Mouse (Mus musculus): Measurements from ENCODE around the gene Vmn1r128. TPM values are rescaled to one million over a fixed set of nuclear protein-coding genes. Genes with fewer than 3 reads are reported as not detected.
"Not testable (repeated sequence)": the region's sequence is repeated elsewhere in the genome, so short reads cannot be mapped to it uniquely, and the experiment has no call there.

Gene Vmn1r128
- polyA plus RNA-seq (2012; rRNA removed): not detected in 2 replicates

- H3K27me3 ChIP-seq (ENCODE audit: control insufficient read depth, insufficient read depth, low read length); H3K4me3 ChIP-seq (ENCODE audit: extremely low read depth, insufficient read depth, insufficient read length); H3K27ac ChIP-seq (ENCODE audit: insufficient read depth, low read length); H3K4me1 ChIP-seq (ENCODE audit: control insufficient read depth, insufficient read depth, insufficient read length); DNase-seq (ENCODE audit: low read depth in 1 of 2, low spot score in 2 of 2); H3K36me3 ChIP-seq (ENCODE audit: control insufficient read depth, insufficient read depth, low read length): not testable (repeated sequence)
- 76% methylated on average over 1 of the region's 1 CpGs for WGBS
These were observed at the start of gene Vmn1r128 for GRCm38 (mm10) chr7:21349073-21349472. Gene Vmn1r128 (plus strand): TSS chr7:21349373.

- DNase-seq (ENCODE audit: low read depth in 1 of 2, low spot score in 2 of 2); H3K36me3 ChIP-seq (ENCODE audit: control insufficient read depth, insufficient read depth, low read length); H3K4me1 ChIP-seq (ENCODE audit: control insufficient read depth, insufficient read depth, insufficient read length); H3K27ac ChIP-seq (ENCODE audit: insufficient read depth, low read length); H3K27me3 ChIP-seq (ENCODE audit: control insufficient read depth, insufficient read depth, low read length); H3K4me3 ChIP-seq (ENCODE audit: extremely low read depth, insufficient read depth, insufficient read length): not testable (repeated sequence)
- no CpG with 5 or more reads among the region's 5 CpGs for WGBS
These were observed 47.8 kb upstream of the Vmn1r128 start, which contains the start of gene Vmn1r126 for GRCm38 (mm10) chr7:21301367-21301766. Gene Vmn1r126 (minus strand): TSS chr7:21301467.

GRCm38 (mm10) chr7:21319761-21320160, 29.4 kb upstream of the Vmn1r128 start, which contains the start of gene Vmn1r127:
Gene Vmn1r127 (minus strand): TSS chr7:21319861.
- no CpG with 5 or more reads among the region's 3 CpGs for WGBS
- H3K4me3 ChIP-seq (ENCODE audit: extremely low read depth, insufficient read depth, insufficient read length); H3K4me1 ChIP-seq (ENCODE audit: control insufficient read depth, insufficient read depth, insufficient read length); DNase-seq (ENCODE audit: low read depth in 1 of 2, low spot score in 2 of 2); H3K27ac ChIP-seq (ENCODE audit: insufficient read depth, low read length); H3K27me3 ChIP-seq (ENCODE audit: control insufficient read depth, insufficient read depth, low read length); H3K36me3 ChIP-seq (ENCODE audit: control insufficient read depth, insufficient read depth, low read length): not testable (repeated sequence)

GRCm38 (mm10) chr7:21361191-21361590, 12.0 kb downstream of the Vmn1r128 start, which contains the start of gene Vmn1r129:
Gene Vmn1r129 (minus strand): TSS chr7:21361291.
- WGBS: no CpG with 5 or more reads among the region's 1 CpGs
- not testable (repeated sequence) for H3K4me3 ChIP-seq (ENCODE audit: extremely low read depth, insufficient read depth, insufficient read length); H3K27me3 ChIP-seq (ENCODE audit: control insufficient read depth, insufficient read depth, low read length); DNase-seq (ENCODE audit: low read depth in 1 of 2, low spot score in 2 of 2); H3K4me1 ChIP-seq (ENCODE audit: control insufficient read depth, insufficient read depth, insufficient read length); H3K36me3 ChIP-seq (ENCODE audit: control insufficient read depth, insufficient read depth, low read length); H3K27ac ChIP-seq (ENCODE audit: insufficient read depth, low read length)

Other genes starting within 250 kb of the Vmn1r128 start
- gene Vmn1r122, start 215.2 kb upstream of the Vmn1r128 start, polyA plus RNA-seq (2012; rRNA removed): not detected in 2 replicates
- not detected in 2 replicates for gene Vmn1r123, start 187.2 kb upstream of the Vmn1r128 start, polyA plus RNA-seq (2012; rRNA removed)
- gene Gm5157, start 158.9 kb upstream of the Vmn1r128 start, polyA plus RNA-seq (2012; rRNA removed): not detected in 2 replicates
- gene Vmn1r124, start 88.8 kb upstream of the Vmn1r128 start, polyA plus RNA-seq (2012; rRNA removed): not detected in 2 replicates
- gene Vmn1r125, start 77.2 kb upstream of the Vmn1r128 start, polyA plus RNA-seq (2012; rRNA removed): not detected in 2 replicates
- not detected in 2 replicates for gene Vmn1r126, start 47.9 kb upstream of the Vmn1r128 start, polyA plus RNA-seq (2012; rRNA removed)
- not detected in 2 replicates for gene Vmn1r127, start 29.5 kb upstream of the Vmn1r128 start, polyA plus RNA-seq (2012; rRNA removed)
- not detected in 2 replicates for gene Vmn1r129, start 11.9 kb downstream of the Vmn1r128 start, polyA plus RNA-seq (2012; rRNA removed)
- gene Gm6882, start 83.4 kb downstream of the Vmn1r128 start, polyA plus RNA-seq (2012; rRNA removed): not detected in 2 replicates
- gene Vmn1r130, start 162.4 kb downstream of the Vmn1r128 start, polyA plus RNA-seq (2012; rRNA removed): not detected in 2 replicates
- gene Vmn1r131, start 196.7 kb downstream of the Vmn1r128 start, polyA plus RNA-seq (2012; rRNA removed): not detected in 2 replicates